Mouse (Mus musculus) thymus, adult 2 months (tissue): ENCODE measurements around the gene St6galnac5.

Source experiments
- CTCF ChIP-seq: fragments of 200-500 bp; IDR thresholded peaks from 2 replicates; pipeline ENCODE4 v1.5.1; 2012; ENCODE audit warnings: mild to moderate bottlenecking, control low read depth, low read length, moderate library complexity, borderline replicate concordance; ENCODE audit not compliant: control insufficient read depth, poor library complexity, insufficient read depth; ENCODE audit errors: extremely low read depth
- POLR2A ChIP-seq: fragments of 200-500 bp; IDR thresholded peaks from 2 replicates; pipeline ENCODE4 v1.6.1; 2012; ENCODE audit warnings: mild to moderate bottlenecking, low read length, control low read depth, moderate library complexity; ENCODE audit not compliant: control insufficient read depth, poor library complexity, insufficient read depth; ENCODE audit errors: extremely low read depth

DNA sequence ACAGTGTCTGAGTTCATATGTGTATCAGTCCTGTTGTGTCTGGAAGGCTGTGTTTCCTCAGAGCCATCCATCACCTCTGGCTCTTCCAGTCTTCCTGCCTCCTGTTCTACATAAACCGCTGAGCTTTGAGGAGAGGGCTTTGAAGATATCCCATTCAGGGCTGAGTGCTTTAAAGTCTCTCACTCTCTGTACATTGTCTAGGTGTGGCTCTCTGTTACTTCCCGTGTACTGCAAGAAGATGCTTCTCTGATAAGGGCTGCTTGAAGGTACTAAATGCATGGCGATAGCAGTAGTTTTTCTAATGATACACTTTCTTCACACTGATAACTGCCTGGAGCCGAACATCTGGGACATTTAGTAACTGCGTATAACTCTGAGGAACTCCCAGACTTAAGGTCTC lies 26.0 kb downstream of the St6galnac5 start:
- TF ChIP-seq CTCF = no peak
- no peak for TF ChIP-seq POLR2A
